Mouse (Mus musculus) inflammation-experienced regulatory T-cells, adult 16 weeks (primary cell): ENCODE results near the gene Hist1h3b. TPM values are rescaled to one million over a fixed set of nuclear protein-coding genes. Genes with fewer than 3 reads are reported as not detected.

Source experiments
- polyA plus RNA-seq: library from polyadenylated mRNA; unstranded; fragments of 100-300 nt; shearing (Covaris generic); gene quantifications from one replicate; pipeline ENCODE4 v1.2.1, GENCODE M21; 2017

Hist1h3b gene
- not detected for polyA plus RNA-seq

GRCm38 (mm10) chr13:23752067-23752741, at the start of gene Hist1h3b:
Hist1h3b (plus strand) TSS chr13:23752267.

GRCm38 (mm10) chr13:23710374-23711089, 41.5 kb upstream of the Hist1h3b start, which contains the start of gene Hfe:
Hfe (minus strand) TSS chr13:23710854.

DNA sequence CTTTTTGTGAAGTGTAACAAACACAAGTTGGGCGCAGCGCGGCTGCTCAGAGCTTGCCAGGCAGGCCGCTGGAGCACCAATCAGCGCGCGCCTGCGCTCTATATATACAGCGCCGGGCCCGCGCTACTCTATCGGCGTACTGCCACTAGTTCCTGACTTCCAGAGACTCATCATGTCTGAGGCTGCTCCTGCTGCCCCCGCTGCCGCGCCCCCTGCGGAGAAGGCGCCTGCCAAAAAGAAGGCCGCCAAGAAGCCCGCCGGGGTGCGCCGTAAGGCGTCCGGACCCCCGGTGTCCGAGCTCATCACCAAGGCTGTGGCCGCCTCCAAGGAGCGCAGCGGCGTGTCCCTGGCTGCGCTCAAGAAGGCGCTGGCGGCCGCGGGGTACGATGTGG, 13.4 kb upstream of the Hist1h3b start, which contains the start of gene Hist1h1c:
Gene Hist1h1c, plus strand, starts transcription at position 132 of the 392 bp plus-strand sequence.

DNA sequence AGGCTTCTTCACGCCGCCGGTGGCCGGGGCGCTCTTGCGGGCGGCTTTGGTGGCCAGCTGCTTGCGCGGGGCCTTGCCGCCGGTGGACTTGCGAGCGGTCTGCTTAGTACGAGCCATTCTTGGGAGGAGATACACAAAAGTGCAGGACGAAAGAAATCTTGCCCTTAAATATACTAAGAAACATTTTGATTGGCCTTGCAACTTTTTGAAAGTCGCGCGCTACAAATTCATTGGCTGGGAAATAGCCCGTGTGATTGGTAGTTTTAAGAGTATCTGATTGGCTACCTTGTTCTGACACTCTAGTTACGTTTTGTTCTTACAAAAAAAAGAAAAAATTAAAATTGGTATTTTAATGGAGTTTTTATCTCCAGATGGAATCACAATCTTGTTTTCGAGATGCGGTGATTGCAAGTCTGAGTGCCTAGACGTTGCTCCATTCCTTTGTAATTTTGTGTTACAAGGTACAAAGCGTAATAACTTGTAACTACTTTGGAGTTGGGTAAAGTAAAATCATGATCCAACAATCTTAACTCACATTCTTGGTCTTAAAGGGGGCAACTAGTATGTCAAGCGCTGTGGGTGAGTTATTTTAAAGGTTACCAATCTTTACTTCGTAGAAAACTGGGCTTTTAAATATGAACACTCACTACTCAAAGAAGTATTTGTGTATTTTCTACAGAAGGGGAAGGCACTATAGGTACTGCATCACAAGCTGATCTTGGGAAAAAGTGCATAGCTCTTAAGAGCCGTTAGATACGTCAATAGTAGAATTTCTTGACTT, 6.5 kb upstream of the Hist1h3b start, which contains the start of gene Hist1h3c:
Gene Hist1h3c, minus strand, starts transcription at position 222 of the 781 bp plus-strand sequence.

DNA sequence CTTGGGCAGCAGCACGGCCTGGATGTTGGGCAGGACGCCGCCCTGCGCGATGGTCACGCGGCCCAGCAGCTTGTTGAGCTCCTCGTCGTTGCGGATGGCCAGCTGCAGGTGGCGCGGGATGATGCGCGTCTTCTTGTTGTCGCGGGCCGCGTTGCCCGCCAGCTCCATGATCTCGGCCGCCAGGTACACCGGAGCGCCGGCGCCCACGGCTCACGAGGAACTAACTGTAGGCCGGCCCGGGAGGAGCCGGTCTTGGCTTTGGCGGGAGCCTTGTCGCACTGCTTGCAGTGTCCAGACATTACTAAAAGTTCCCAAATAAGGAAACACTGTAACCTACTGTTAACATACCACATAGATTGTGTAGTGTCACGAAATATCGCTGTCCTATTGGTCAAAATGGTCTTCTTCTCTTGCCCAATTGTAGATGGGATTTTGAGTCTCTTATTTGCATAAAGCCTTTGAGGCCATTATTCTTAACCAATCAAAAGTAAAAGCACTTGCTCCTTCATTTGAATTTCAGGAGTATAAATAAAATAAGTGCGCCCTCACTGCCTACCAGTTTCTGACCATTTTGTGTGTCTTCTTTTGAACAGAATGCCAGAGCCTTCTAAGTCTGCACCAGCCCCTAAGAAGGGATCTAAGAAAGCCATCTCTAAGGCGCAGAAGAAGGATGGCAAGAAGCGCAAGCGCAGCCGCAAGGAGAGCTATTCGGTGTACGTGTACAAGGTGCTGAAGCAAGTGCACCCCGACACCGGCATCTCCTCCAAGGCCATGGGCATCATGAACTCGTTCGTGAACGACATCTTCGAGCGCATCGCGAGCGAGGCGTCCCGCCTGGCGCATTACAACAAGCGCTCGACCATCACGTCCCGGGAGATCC, 5.6 kb upstream of the Hist1h3b start, which contains the start of gene Hist1h2bb:
Gene Hist1h2bb, plus strand, starts transcription at position 534 of the 880 bp plus-strand sequence.

GRCm38 (mm10) chr13:23750839-23751477, 1.1 kb upstream of the Hist1h3b start, which contains the start of gene Hist1h2ab:
Hist1h2ab (plus strand) TSS chr13:23751126.

GRCm38 (mm10) chr13:23756790-23757189, 4.7 kb downstream of the Hist1h3b start, which contains the start of gene Hist1h4b:
Hist1h4b (plus strand) TSS chr13:23757013.

GRCm38 (mm10) chr13:23760972-23761864, 9.2 kb downstream of the Hist1h3b start, which contains the start of gene Hist1h4a:
Hist1h4a (minus strand) TSS chr13:23761230.

DNA sequence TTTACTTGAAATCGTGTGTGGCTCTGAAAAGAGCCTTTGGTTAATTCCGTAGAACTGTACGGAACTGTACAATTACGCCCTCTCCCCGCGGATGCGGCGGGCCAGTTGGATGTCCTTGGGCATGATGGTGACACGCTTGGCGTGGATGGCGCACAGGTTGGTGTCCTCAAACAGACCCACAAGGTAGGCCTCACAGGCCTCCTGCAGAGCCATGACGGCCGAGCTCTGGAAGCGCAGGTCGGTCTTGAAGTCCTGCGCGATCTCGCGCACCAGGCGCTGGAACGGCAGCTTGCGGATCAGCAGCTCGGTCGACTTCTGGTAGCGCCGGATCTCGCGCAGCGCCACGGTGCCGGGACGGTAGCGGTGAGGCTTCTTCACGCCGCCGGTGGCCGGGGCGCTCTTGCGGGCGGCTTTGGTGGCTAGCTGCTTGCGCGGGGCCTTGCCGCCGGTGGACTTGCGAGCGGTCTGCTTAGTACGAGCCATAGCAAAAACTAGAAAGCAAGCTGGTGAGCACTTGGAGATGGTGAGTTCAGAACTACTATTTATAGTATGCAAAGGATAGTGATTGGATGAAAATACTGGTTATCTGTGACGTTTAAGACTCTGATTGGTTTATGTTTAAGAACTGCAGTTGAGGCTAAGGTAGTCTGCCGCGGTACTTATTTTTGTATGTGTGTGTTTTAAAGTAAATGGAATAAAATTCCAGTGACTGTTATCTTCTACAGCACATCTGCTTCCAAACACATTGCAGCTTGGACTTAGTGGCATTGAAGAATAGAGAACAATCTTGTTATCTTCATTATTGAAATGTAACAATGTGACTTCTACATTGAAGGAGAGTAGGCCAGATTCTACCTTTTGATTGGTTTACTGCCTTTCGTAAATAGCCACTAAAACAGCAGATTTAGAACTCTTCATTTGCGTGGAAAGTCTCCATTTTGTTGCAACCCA, 10.1 kb downstream of the Hist1h3b start, which contains the start of gene Hist1h3a:
Gene Hist1h3a, minus strand, starts transcription at position 516 of the 951 bp plus-strand sequence.

DNA sequence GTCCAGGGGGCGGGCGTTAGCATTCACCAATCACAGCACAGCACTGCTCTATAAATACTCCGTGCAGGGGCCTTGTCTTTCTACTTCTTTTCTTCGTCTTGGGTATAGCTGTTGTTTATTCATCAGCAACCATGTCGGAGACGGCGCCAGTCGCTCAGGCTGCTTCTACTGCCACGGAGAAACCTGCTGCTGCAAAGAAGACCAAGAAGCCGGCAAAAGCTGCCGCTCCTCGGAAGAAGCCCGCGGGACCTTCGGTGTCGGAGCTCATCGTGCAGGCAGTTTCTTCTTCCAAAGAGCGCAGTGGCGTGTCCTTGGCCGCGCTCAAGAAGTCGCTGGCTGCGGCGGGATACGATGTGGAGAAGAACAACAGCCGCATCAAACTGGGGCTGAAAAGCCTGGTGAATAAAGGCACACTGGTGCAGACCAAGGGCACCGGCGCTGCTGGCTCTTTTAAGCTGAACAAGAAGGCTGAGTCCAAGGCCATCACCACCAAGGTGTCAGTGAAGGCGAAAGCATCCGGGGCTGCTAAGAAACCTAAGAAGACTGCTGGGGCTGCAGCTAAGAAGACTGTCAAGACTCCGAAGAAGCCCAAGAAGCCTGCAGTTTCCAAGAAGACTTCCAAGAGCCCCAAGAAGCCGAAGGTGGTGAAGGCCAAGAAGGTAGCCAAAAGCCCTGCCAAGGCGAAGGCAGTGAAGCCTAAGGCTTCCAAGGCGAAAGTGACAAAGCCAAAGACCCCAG, 11.7 kb downstream of the Hist1h3b start, which contains the start of gene Hist1h1a:
Gene Hist1h1a, plus strand, starts transcription at position 81 of the 738 bp plus-strand sequence.

GRCm38 (mm10) chr13:23769613-23770012, 17.5 kb downstream of the Hist1h3b start, which contains the start of gene Trim38:
Trim38 (plus strand) TSS chr13:23769913.

Other genes starting within 250 kb of the Hist1h3b start
- 4.6 TPM for gene Hist1h4h, start 221.2 kb upstream of the Hist1h3b start, polyA plus RNA-seq
- gene Hist1h2af, start 218.4 kb upstream of the Hist1h3b start, polyA plus RNA-seq, result not detected
- gene Hist1h3g, start 216.8 kb upstream of the Hist1h3b start, polyA plus RNA-seq, result not detected
- 0.29 TPM for gene Hist1h2bh, start 208.9 kb upstream of the Hist1h3b start, polyA plus RNA-seq
- 0.24 TPM for gene Hist1h3f, start 208.2 kb upstream of the Hist1h3b start, polyA plus RNA-seq
- gene Hist1h4f, start 200.6 kb upstream of the Hist1h3b start, polyA plus RNA-seq, result not detected
- gene Hist1h1d, start 199.0 kb upstream of the Hist1h3b start, polyA plus RNA-seq, result 0.40 TPM
- 0.90 TPM for gene Hist1h3e, start 189.9 kb upstream of the Hist1h3b start, polyA plus RNA-seq
- gene Hist1h2ae, start 181.0 kb upstream of the Hist1h3b start, polyA plus RNA-seq, result 1.6 TPM
- gene Hist1h2bg, start 180.9 kb upstream of the Hist1h3b start, polyA plus RNA-seq, result 2.2 TPM
- 1.3 TPM for gene Hist1h2bf, start 178.1 kb upstream of the Hist1h3b start, polyA plus RNA-seq
- not detected for gene Hist1h2ad, start 177.9 kb upstream of the Hist1h3b start, polyA plus RNA-seq
- not detected for gene Hist1h3d, start 176.5 kb upstream of the Hist1h3b start, polyA plus RNA-seq
- 32.4 TPM for gene Hist1h4d, start 170.7 kb upstream of the Hist1h3b start, polyA plus RNA-seq
- gene Hist1h2be, start 131.1 kb upstream of the Hist1h3b start, polyA plus RNA-seq, result 5.6 TPM
- 16.6 TPM for gene Hist1h1e, start 129.7 kb upstream of the Hist1h3b start, polyA plus RNA-seq
- 0.23 TPM for gene Hist1h2ac, start 68.3 kb upstream of the Hist1h3b start, polyA plus RNA-seq
- 8.8 TPM for gene Hist1h2bc, start 68.1 kb upstream of the Hist1h3b start, polyA plus RNA-seq
- not detected for gene Hist1h1t, start 56.5 kb upstream of the Hist1h3b start, polyA plus RNA-seq
- 2.7 TPM for gene Hist1h4c, start 53.8 kb upstream of the Hist1h3b start, polyA plus RNA-seq
- gene Hfe, start 41.4 kb upstream of the Hist1h3b start, polyA plus RNA-seq, result 2.8 TPM
- gene Hist1h1c, start 13.5 kb upstream of the Hist1h3b start, polyA plus RNA-seq, result 17.4 TPM
- gene Hist1h3c, start 6.7 kb upstream of the Hist1h3b start, polyA plus RNA-seq, result 0.50 TPM
- 2.5 TPM for gene Hist1h2bb, start 5.5 kb upstream of the Hist1h3b start, polyA plus RNA-seq
- 0.79 TPM for gene Hist1h2ab, start 1.1 kb upstream of the Hist1h3b start, polyA plus RNA-seq
- gene Hist1h4b, start 4.7 kb downstream of the Hist1h3b start, polyA plus RNA-seq, result 11.3 TPM
- not detected for gene Hist1h4a, start 9.0 kb downstream of the Hist1h3b start, polyA plus RNA-seq
- 1.9 TPM for gene Hist1h3a, start 10.1 kb downstream of the Hist1h3b start, polyA plus RNA-seq
- 0.95 TPM for gene Hist1h1a, start 11.4 kb downstream of the Hist1h3b start, polyA plus RNA-seq
- not detected for gene Trim38, start 17.6 kb downstream of the Hist1h3b start, polyA plus RNA-seq
- not detected for gene Slc17a2, start 54.7 kb downstream of the Hist1h3b start, polyA plus RNA-seq
- not detected for gene Slc17a3, start 87.2 kb downstream of the Hist1h3b start, polyA plus RNA-seq
- not detected for gene Slc17a1, start 115.5 kb downstream of the Hist1h3b start, polyA plus RNA-seq
- gene Slc17a4, start 162.7 kb downstream of the Hist1h3b start, polyA plus RNA-seq, result not detected
- gene Hist1h2ba, start 181.9 kb downstream of the Hist1h3b start, polyA plus RNA-seq, result not detected
- gene Hist1h2aa, start 182.2 kb downstream of the Hist1h3b start, polyA plus RNA-seq, result not detected
- gene Scgn, start 238.9 kb downstream of the Hist1h3b start, polyA plus RNA-seq, result not detected